Mouse (Mus musculus) liver, embryonic 16.5 days (tissue): Measurements from ENCODE around the gene Negr1. TPM values are rescaled to one million over a fixed set of nuclear protein-coding genes. Genes with fewer than 3 reads are reported as not detected.

ENCODE experiments used
- ATAC-seq: fragments of 200-750 bp; cut with Nextera tagmentation; 2 replicates; pipeline ENCODE4 v1.8.0; 2017; ENCODE audit warnings: low read depth, mild to moderate bottlenecking, moderate number of reproducible peaks, moderate library complexity
- H3K27ac ChIP-seq: fragments of 300-500 bp; sonication (generic); 2 replicates; pipeline ENCODE4 v1.5.1; 2014; ENCODE audit warnings: mild to moderate bottlenecking, low read length
- H3K27me3 ChIP-seq: fragments of 300-500 bp; sonication (generic); 2 replicates; pipeline ENCODE4 v1.6.1; 2014; ENCODE audit warnings: low read depth, low read length, mixed read lengths; ENCODE audit not compliant: control insufficient read depth, insufficient read depth
- H3K36me3 ChIP-seq: fragments of 300-500 bp; sonication (generic); 2 replicates; pipeline ENCODE4 v1.6.1; 2014; ENCODE audit warnings: mild to moderate bottlenecking; ENCODE audit not compliant: control insufficient read depth, insufficient read depth
- H3K4me1 ChIP-seq: fragments of 300-500 bp; sonication (generic); 2 replicates; pipeline ENCODE4 v1.6.1; 2014; ENCODE audit warnings: low read depth, low read length, mixed read lengths; ENCODE audit not compliant: control insufficient read depth
- H3K4me2 ChIP-seq: fragments of 300-500 bp; sonication (generic); 2 replicates; pipeline ENCODE4 v1.6.1; 2014; ENCODE audit warnings: low read depth, low read length, mixed read lengths
- H3K4me3 ChIP-seq: fragments of 300-500 bp; sonication (generic); 2 replicates; pipeline ENCODE4 v1.5.1; 2014; ENCODE audit warnings: low read depth, mild to moderate bottlenecking, low read length
- H3K9ac ChIP-seq: fragments of 300-500 bp; sonication (generic); 2 replicates; pipeline ENCODE4 v1.6.1; 2014; ENCODE audit warnings: low read depth, low read length
- H3K9me3 ChIP-seq: fragments of 300-500 bp; sonication (generic); replicated peaks from 2 replicates; pipeline ENCODE4 v1.6.1; 2016; ENCODE audit warnings: low read length; ENCODE audit not compliant: control insufficient read depth
- WGBS: fragments of 180-500 bp; shearing (Covaris S2); extraction: QIAGEN DNeasy Blood & Tissue Kit; methylation state at CpG from one replicate; pipeline ENCODE4 v1.1.7; 2014; ENCODE audit not compliant: insufficient replicate concordance; 5-methylcytosine and 5-hydroxymethylcytosine counted together
- polyA plus RNA-seq: library from polyadenylated mRNA; unstranded; fragments of >200 nt; fragmentation: Nextera tagmentation; extraction: Ambion mirVana; gene quantifications from 2 replicates; pipeline ENCODE4 v1.2.1, GENCODE M21; 2015

Gene Negr1
- polyA plus RNA-seq, 1 experiment from 2014 or later, result 0.04 TPM

- H3K27ac ChIP-seq, result no peak overlapping the region
- no peak overlapping the region for H3K4me2 ChIP-seq
- no peaks in the 10 kb centered on the region for H3K4me1 ChIP-seq
- H3K4me3 ChIP-seq, result no peak overlapping the region
- H3K36me3 ChIP-seq, result no peaks in the 10 kb centered on the region
- H3K9ac ChIP-seq, result no peak overlapping the region
- no peaks in the 10 kb centered on the region for H3K9me3 ChIP-seq
- H3K27me3 ChIP-seq, result no peaks in the 10 kb centered on the region
- no peak for ATAC-seq
Measured at GRCm38 (mm10) chr3:157066331-157066730, 504.7 kb downstream of the Negr1 start.

GRCm38 (mm10) chr3:157079250-157079965 is 517.8 kb downstream of the Negr1 start:
- Histone ChIP-seq H3K36me3 (no peaks in the 10 kb centered on the region), H3K9ac (no peak overlapping the region), H3K4me2 (no peak overlapping the region), H3K9me3 (no peaks in the 10 kb centered on the region), H3K4me1 (no peaks in the 10 kb centered on the region), H3K27me3 (no peaks in the 10 kb centered on the region), H3K27ac (no peak overlapping the region), H3K4me3 (no peak overlapping the region)
- no peak for ATAC-seq
- 30% methylated on average over 2 of the region's 2 CpGs for WGBS

- no peak for ATAC-seq
- Histone ChIP-seq H3K27ac (no peak overlapping the region), H3K4me1 (no peaks in the 10 kb centered on the region), H3K9ac (no peak overlapping the region), H3K4me3 (no peak overlapping the region), H3K9me3 (no peaks in the 10 kb centered on the region), H3K36me3 (no peaks in the 10 kb centered on the region), H3K27me3 (no peaks in the 10 kb centered on the region), H3K4me2 (no peak overlapping the region)
- WGBS, result 34% methylated on average over 1 of the region's 1 CpGs
Measured at GRCm38 (mm10) chr3:157079966-157080306, 518.3 kb downstream of the Negr1 start.

- H3K9me3 ChIP-seq, result no peaks in the 10 kb centered on the region
- WGBS, result 66% methylated on average over 1 of the region's 1 CpGs
- no peaks in the 10 kb centered on the region for H3K36me3 ChIP-seq
- ATAC-seq, result no peak
- H3K27me3 ChIP-seq, result no peaks in the 10 kb centered on the region
- no peak overlapping the region for H3K4me2 ChIP-seq
- H3K4me1 ChIP-seq, result no peaks in the 10 kb centered on the region
- H3K27ac ChIP-seq, result no peak overlapping the region
- H3K4me3 ChIP-seq, result no peak overlapping the region
- H3K9ac ChIP-seq, result no peak overlapping the region
Measured at GRCm38 (mm10) chr3:157080585-157080984, 519.0 kb downstream of the Negr1 start.

GRCm38 (mm10) chr3:157082808-157083784 is 521.5 kb downstream of the Negr1 start:
- Histone ChIP-seq H3K27me3 (no peaks in the 10 kb centered on the region), H3K4me1 (no peaks in the 10 kb centered on the region), H3K4me2 (no peak overlapping the region), H3K9me3 (no peaks in the 10 kb centered on the region), H3K36me3 (no peaks in the 10 kb centered on the region), H3K27ac (no peak overlapping the region), H3K9ac (no peak overlapping the region), H3K4me3 (no peak overlapping the region)
- WGBS, result 61% methylated on average over 8 of the region's 8 CpGs
- ATAC-seq, result peak; percentile 66

- ATAC-seq, result no peak
- Histone ChIP-seq H3K4me1 (no peaks in the 10 kb centered on the region), H3K27me3 (no peaks in the 10 kb centered on the region), H3K4me2 (no peak overlapping the region), H3K9ac (no peak overlapping the region), H3K4me3 (no peak overlapping the region), H3K36me3 (no peaks in the 10 kb centered on the region), H3K27ac (no peak overlapping the region), H3K9me3 (no peaks in the 10 kb centered on the region)
- WGBS, result 43% methylated on average over 1 of the region's 1 CpGs
Measured at GRCm38 (mm10) chr3:157085180-157085579, 523.6 kb downstream of the Negr1 start.

GRCm38 (mm10) chr3:157090051-157090450 is 528.5 kb downstream of the Negr1 start:
- WGBS, result 33% methylated on average over 4 of the region's 4 CpGs
- H3K27ac ChIP-seq, result no peak overlapping the region
- H3K9me3 ChIP-seq, result no peaks in the 10 kb centered on the region
- H3K4me2 ChIP-seq, result no peak overlapping the region
- H3K27me3 ChIP-seq, result no peaks in the 10 kb centered on the region
- H3K36me3 ChIP-seq, result no peaks in the 10 kb centered on the region
- no peak overlapping the region for H3K4me3 ChIP-seq
- no peak overlapping the region for H3K9ac ChIP-seq
- no peak for ATAC-seq
- no peaks in the 10 kb centered on the region for H3K4me1 ChIP-seq

- no peak overlapping the region for H3K4me3 ChIP-seq
- no peak overlapping the region for H3K27ac ChIP-seq
- WGBS, result 68% methylated on average over 1 of the region's 1 CpGs
- no peak for ATAC-seq
- H3K9ac ChIP-seq, result no peak overlapping the region
- H3K4me1 ChIP-seq, result no peaks in the 10 kb centered on the region
- H3K9me3 ChIP-seq, result no peaks in the 10 kb centered on the region
- no peaks in the 10 kb centered on the region for H3K36me3 ChIP-seq
- H3K27me3 ChIP-seq, result no peaks in the 10 kb centered on the region
- no peak overlapping the region for H3K4me2 ChIP-seq
Measured at GRCm38 (mm10) chr3:157096284-157096683, 534.7 kb downstream of the Negr1 start.

- Histone ChIP-seq H3K27ac (no peak overlapping the region), H3K9me3 (no peaks in the 10 kb centered on the region), H3K4me2 (no peak overlapping the region), H3K36me3 (no peaks in the 10 kb centered on the region), H3K27me3 (no peaks in the 10 kb centered on the region), H3K9ac (no peak overlapping the region), H3K4me1 (no peaks in the 10 kb centered on the region), H3K4me3 (no peak overlapping the region)
- no peak for ATAC-seq
Measured at GRCm38 (mm10) chr3:157097514-157097913, 535.9 kb downstream of the Negr1 start.
